Mouse (Mus musculus) ES-E14 (cell line): ENCODE data around the gene Uvrag.

Source experiments
- HCFC1 ChIP-seq: IDR thresholded peaks from 2 replicates; pipeline ENCODE4 v1.6.1; 2012; ENCODE audit warnings: low read length, inconsistent platforms, borderline replicate concordance; ENCODE audit not compliant: insufficient read depth
- ZC3H11A ChIP-seq: IDR thresholded peaks from 2 replicates; pipeline ENCODE4 v1.6.1; 2012; ENCODE audit warnings: low read depth, mild to moderate bottlenecking, inconsistent platforms, low read length, borderline replicate concordance

DNA sequence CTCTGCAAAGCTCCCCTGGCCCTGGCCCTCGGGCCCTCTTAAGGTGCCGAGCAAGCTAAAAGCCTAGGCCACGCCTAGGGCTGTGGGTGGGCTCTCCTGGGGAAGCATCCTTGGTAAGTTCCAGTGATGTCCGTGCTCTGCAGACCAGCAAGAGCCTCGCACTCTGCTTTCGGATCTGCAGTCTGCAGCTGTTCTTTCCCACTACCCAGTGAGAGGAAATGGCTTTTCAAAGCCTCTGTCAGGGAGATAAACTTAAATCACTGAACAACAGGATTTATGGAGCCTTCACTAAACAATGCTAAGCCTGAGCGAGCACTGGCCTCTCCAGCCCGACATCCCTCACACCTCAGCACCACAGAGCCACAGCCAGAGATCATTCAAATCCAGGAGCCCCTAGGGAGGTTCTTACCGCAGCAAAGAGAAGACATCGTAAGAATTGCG is 75.5 kb downstream of the Uvrag start:
- TF ChIP-seq ZC3H11A, result no peak
- TF ChIP-seq HCFC1, result no peak
